Mouse (Mus musculus) induced T-regulatory cell, adult 2 months (primary cell): ENCODE measurements at regions not wholly inside any gene's neighbourhood (a gene's known extent, or its start where the extent isn't known, plus 50 kb on each side); places are given as distances from the start of the nearest gene placed in this dataset.

Experiments used
- DNase-seq: peaks from one replicate; pipeline ENCODE4 v3.0.0-alpha.2; 2012; ENCODE audit warnings: low read depth

DNA sequence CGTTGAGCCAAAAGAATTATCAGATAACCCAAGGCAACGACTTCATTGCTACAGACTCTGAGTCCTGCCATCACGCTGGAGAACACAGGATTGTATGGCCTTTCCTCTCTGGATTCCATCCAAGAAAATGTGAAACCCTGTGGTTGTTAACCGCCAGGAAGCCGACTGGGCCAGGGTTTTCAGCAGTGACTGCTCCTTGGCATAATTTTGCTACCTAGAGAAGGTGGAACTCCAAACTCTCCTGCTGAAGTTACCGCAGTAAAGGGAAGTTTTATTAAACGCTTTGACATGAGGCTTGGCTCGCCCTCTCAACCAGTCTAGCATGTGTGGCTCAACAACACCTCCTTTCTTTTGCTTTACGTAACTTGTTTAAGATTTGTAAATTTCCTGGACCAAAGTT, 116.9 kb downstream of the Wif1 start:
- no peak for DNase-seq

GRCm38 (mm10) chr10:121153625-121154024, 119.9 kb downstream of the Wif1 start:
- DNase-seq, result no peak

- DNase-seq, result no peak
These were observed 126.7 kb downstream of the Wif1 start for GRCm38 (mm10) chr10:121160499-121160898.

DNA sequence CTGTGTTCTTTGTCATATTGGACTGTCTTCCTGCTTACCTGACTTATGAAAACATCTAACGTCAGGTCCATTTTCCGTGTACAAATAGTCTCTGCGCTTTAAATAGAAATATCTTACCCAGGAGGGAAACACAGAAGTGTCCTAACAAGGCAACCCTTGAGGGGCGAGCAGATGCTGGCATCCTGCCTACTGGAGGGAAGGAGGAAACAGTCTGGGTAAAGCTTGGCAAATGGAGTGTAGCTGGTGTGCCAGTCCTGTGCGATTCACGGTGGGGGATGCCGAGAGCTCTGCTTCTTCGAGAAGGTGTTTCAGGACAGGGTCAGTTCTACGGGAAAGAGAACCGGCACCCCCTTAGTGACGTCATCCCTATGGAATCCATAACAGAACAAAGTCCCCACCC, 127.4 kb downstream of the Wif1 start:
- DNase-seq, result no peak

- DNase-seq, result no peak
These were observed 140.3 kb downstream of the Wif1 start for GRCm38 (mm10) chr10:121174022-121174421.

- DNase-seq, result peak; percentile 32
These were observed 155.4 kb downstream of the Wif1 start for GRCm38 (mm10) chr10:121189139-121189538.

GRCm38 (mm10) chr10:121199236-121199635, 151.8 kb downstream of the Tbc1d30 start:
- no peak for DNase-seq

DNA sequence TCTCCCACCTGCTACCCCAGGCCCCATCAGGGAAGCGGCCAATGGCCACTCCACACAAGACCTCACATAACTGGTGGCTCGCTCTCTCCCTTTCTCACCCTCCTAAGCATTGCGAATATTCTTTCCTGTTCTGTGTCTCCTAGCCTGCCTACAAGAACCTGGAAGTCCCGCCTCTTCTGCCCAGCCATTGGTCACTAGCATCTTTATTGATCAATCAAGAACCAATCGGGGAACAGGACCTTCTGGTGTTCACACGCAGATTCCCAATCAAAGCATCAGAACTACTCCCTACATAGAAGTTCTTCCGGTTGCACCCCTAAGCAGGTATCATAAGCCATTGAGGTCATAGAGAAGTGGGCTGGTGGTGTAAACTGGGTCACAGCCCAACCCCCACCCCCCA, 148.5 kb downstream of the Tbc1d30 start:
- DNase-seq, result no peak

DNA sequence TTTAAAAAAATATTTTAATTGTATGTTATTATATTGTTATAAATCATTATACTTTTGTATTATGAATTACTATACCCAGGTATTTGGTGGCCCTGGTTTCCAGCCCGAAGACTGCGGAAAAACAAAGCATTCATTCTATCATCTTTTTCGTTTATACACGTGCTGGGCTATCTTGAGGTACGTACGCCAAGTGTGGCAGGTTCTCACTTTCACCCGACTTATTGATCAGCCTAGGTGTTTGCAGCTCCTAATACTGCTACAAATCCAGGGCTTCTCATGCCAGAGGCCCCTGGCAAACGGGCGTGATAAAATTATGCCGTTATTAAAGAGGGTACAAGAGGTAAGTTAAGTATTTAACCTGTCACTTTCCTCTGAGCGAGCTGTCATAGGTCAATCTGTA, 145.5 kb downstream of the Tbc1d30 start:
- DNase-seq, result no peak

DNA sequence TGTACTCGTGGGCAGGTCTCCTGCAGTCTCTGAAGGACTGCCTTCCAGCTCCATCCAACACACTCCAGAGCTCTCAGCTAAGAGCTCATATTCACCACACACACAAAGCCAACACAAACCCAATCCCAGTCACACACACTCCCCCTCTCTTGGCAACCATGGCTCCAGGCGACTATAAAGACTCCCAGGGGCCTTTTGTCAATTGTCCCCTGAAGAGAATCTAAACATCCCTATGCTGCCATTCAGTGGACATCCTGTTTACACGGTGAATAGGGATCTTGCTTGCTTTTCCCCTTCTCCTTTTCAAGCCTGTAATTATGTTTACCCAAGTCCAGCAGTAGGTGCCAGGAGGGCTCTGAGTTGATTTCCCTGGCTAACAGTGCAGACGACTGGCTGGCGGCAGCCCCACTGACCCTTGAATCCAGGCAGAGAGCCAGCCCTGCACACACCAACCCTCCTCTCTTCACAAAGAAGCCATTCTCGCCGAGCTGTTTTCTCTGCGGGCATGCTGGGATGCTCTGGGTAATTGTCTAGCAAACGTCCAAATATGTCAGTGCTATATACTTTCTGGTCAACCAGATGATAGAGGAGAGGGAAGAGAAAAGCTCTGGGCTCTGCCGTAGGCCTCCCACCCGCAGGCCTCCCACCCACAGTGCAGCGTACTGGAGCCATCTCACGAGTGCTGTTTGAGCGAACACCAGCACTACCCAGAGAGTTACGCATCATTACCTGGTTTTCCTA, 144.9 kb downstream of the Tbc1d30 start:
- no peak for DNase-seq

- DNase-seq, result no peak
These were observed 144.4 kb downstream of the Tbc1d30 start for GRCm38 (mm10) chr10:121206743-121207039.
